ENCODE assay signal across 8 mouse cellular contexts in genomic region chr11:55022508-55022907, GRCm38 (mm10). TPM values are rescaled to one million over a fixed set of nuclear protein-coding genes. Genes with fewer than 3 reads are reported as not detected.
DNase-seq lines count a peak whose midpoint lies in the region; ATAC-seq and TF ChIP-seq lines count a peak whose summit lies in the region.

No protein-coding gene starts in this region.

- peak overlapping the region; percentile 34 for H3K4me2 ChIP-seq in hindbrain, embryonic 12.5 days (replicated peaks)
- H3K4me2 ChIP-seq in midbrain, embryonic 11.5 days = no peak overlapping the region; the same call in 1 of the 2 replicates

- H3K27ac ChIP-seq in heart, embryonic 10.5 days = peak overlapping the region; percentile 91
- H3K27ac ChIP-seq in bone marrow macrophage, adult 2 months (ENCODE audit: insufficient read depth, low read depth, low read length) = peak overlapping the region; percentile 78
- H3K27ac ChIP-seq in hindbrain, embryonic 12.5 days = peak overlapping the region; percentile 91
- peak overlapping the region; percentile 10; the same call in 1 of the 2 replicates for H3K27ac ChIP-seq in midbrain, embryonic 11.5 days (ENCODE audit: low read depth, low read length)

- peaks cover 58% of the 10 kb centered on the region for H3K36me3 ChIP-seq in heart, embryonic 10.5 days
- no peaks in the 10 kb centered on the region for H3K36me3 ChIP-seq in hindbrain, embryonic 12.5 days
- no peaks in the 10 kb centered on the region for H3K36me3 ChIP-seq in midbrain, embryonic 11.5 days (ENCODE audit: control insufficient read depth, insufficient read depth, low read length)

- ATAC-seq in hindbrain, embryonic 12.5 days (ENCODE audit: low FRiP score) = no peak
- peak; percentile 35; the same call in 1 of the 2 replicates for ATAC-seq in midbrain, embryonic 11.5 days (ENCODE audit: low FRiP score)

- H3K9ac ChIP-seq in hindbrain, embryonic 12.5 days = no peak overlapping the region; the same call in 1 of the 2 replicates
- H3K9ac ChIP-seq in midbrain, embryonic 11.5 days (ENCODE audit: low read length) = no peak overlapping the region

- peaks cover 95% of the 10 kb centered on the region for H3K4me1 ChIP-seq in heart, embryonic 10.5 days
- peaks cover 52% of the 10 kb centered on the region for H3K4me1 ChIP-seq in bone marrow macrophage, adult 2 months (ENCODE audit: control insufficient read depth, insufficient read depth, low read length)
- peaks cover 32% of the 10 kb centered on the region for H3K4me1 ChIP-seq in hindbrain, embryonic 12.5 days
- peaks cover 21% of the 10 kb centered on the region for H3K4me1 ChIP-seq in midbrain, embryonic 11.5 days (ENCODE audit: control insufficient read depth, insufficient read depth, low read length)

- no peak for TF ChIP-seq CTCF in bone marrow macrophage, adult 2 months (IDR thresholded peaks at IDR 0.05; ENCODE audit: low read depth, low read length)

- H3K9me3 ChIP-seq in heart, embryonic 10.5 days = no peaks in the 10 kb centered on the region
- H3K9me3 ChIP-seq in hindbrain, embryonic 12.5 days (replicated peaks) = no peaks in the 10 kb centered on the region
- no peaks in the 10 kb centered on the region for H3K9me3 ChIP-seq in midbrain, embryonic 11.5 days (ENCODE audit: control insufficient read depth, low read length)

- H3K4me3 ChIP-seq in heart, embryonic 10.5 days = peak overlapping the region; percentile 43
- H3K4me3 ChIP-seq in bone marrow macrophage, adult 2 months (ENCODE audit: insufficient read depth, low read length) = no peak overlapping the region
- no peak overlapping the region for H3K4me3 ChIP-seq in hindbrain, embryonic 12.5 days
- H3K4me3 ChIP-seq in midbrain, embryonic 11.5 days (ENCODE audit: low read depth, low read length) = no peak overlapping the region

- no peaks in the 10 kb centered on the region for H3K27me3 ChIP-seq in heart, embryonic 10.5 days (ENCODE audit: insufficient read depth, poor library complexity, severe bottlenecking)
- H3K27me3 ChIP-seq in hindbrain, embryonic 12.5 days = no peaks in the 10 kb centered on the region
- no peaks in the 10 kb centered on the region for H3K27me3 ChIP-seq in midbrain, embryonic 11.5 days (ENCODE audit: control insufficient read depth, insufficient read depth, low read length)

- no peak for TF ChIP-seq POLR2A in bone marrow macrophage, adult 2 months (IDR thresholded peaks at IDR 0.05; ENCODE audit: borderline replicate concordance, low read depth, low read length)

- DNase-seq in heart, embryonic 10.5 days (ENCODE audit: low spot score) = no peak
- DNase-seq in heart, adult 18-20 months = no peak
- no peak for DNase-seq in midbrain, embryonic 11.5 days (ENCODE audit: low spot score, missing footprints)
- no peak for DNase-seq in layer of hippocampus, postnatal 10 days (ENCODE audit: low spot score in 2 of 2)
- DNase-seq in gastrocnemius, adult 18-20 months (ENCODE audit: low spot score) = no peak
- DNase-seq in spleen, postnatal 14 days (ENCODE audit: low spot score in 2 of 2) = no peak

- WGBS in heart, embryonic 10.5 days = 53% methylated on average over 5 of the region's 5 CpGs
- WGBS in hindbrain, embryonic 12.5 days = 68% methylated on average over 5 of the region's 5 CpGs
- WGBS in midbrain, embryonic 11.5 days = 69% methylated on average over 5 of the region's 5 CpGs

RNA-seq across cellular contexts. Expression of gene Anxa6, which starts 10.7 kb away (rescaled TPM):
- 255 and 342 TPM in 2 replicates for polyA plus RNA-seq in heart, embryonic 10.5 days (2016; fragmentation: Nextera tagmentation; extraction: Ambion mirVana)
- 100 to 1,000 TPM; 206 to 210 TPM for total RNA-seq in heart, adult 18-20 months (2021)
- polyA plus RNA-seq in bone marrow macrophage, adult 2 months (2012; ENCODE audit: insufficient read depth, insufficient read length, missing spikeins) = 157 and 169 TPM in 2 replicates
- polyA plus RNA-seq in hindbrain, embryonic 12.5 days (2016; fragmentation: Nextera tagmentation; extraction: Ambion mirVana) = 121 and 140 TPM in 2 replicates
- 71.2 and 77.6 TPM in 2 replicates for polyA plus RNA-seq in midbrain, embryonic 11.5 days (2014; fragmentation: Nextera tagmentation; extraction: Ambion mirVana)
- total RNA-seq in layer of hippocampus, postnatal 10 days (2021) = 10 to 100 TPM; 88.4 to 88.7 TPM
- 100 to 1,000 TPM; 169 to 174 TPM for total RNA-seq in gastrocnemius, adult 18-20 months (2021)

RNA-seq across cellular contexts. Expression of gene Ccdc69, which starts 55.4 kb away (rescaled TPM):
- 10.4 and 17.5 TPM in 2 replicates for polyA plus RNA-seq in heart, embryonic 10.5 days (2016; fragmentation: Nextera tagmentation; extraction: Ambion mirVana)
- 1 to 10 TPM; 5.3 to 8.3 TPM for total RNA-seq in heart, adult 18-20 months (2021)
- 5.3 and 6.0 TPM in 2 replicates for polyA plus RNA-seq in bone marrow macrophage, adult 2 months (2012; ENCODE audit: insufficient read depth, insufficient read length, missing spikeins)
- 0.49 and 0.60 TPM in 2 replicates for polyA plus RNA-seq in hindbrain, embryonic 12.5 days (2016; fragmentation: Nextera tagmentation; extraction: Ambion mirVana)
- polyA plus RNA-seq in midbrain, embryonic 11.5 days (2014; fragmentation: Nextera tagmentation; extraction: Ambion mirVana) = 0.37 and 0.41 TPM in 2 replicates
- total RNA-seq in layer of hippocampus, postnatal 10 days (2021) = under 1 TPM; 0.40 to 0.59 TPM
- total RNA-seq in gastrocnemius, adult 18-20 months (2021) = 1 to 10 TPM; 3.0 to 3.3 TPM

RNA-seq across cellular contexts. Expression of gene Tnip1, which starts 59.8 kb away (rescaled TPM):
- 22.7 and 23.7 TPM in 2 replicates for polyA plus RNA-seq in heart, embryonic 10.5 days (2016; fragmentation: Nextera tagmentation; extraction: Ambion mirVana)
- 10 to 100 TPM; 26.7 to 32.7 TPM for total RNA-seq in heart, adult 18-20 months (2021)
- 70.3 and 72.2 TPM in 2 replicates for polyA plus RNA-seq in bone marrow macrophage, adult 2 months (2012; ENCODE audit: insufficient read depth, insufficient read length, missing spikeins)
- 19.0 and 20.8 TPM in 2 replicates for polyA plus RNA-seq in hindbrain, embryonic 12.5 days (2016; fragmentation: Nextera tagmentation; extraction: Ambion mirVana)
- 8.9 and 9.9 TPM in 2 replicates for polyA plus RNA-seq in midbrain, embryonic 11.5 days (2014; fragmentation: Nextera tagmentation; extraction: Ambion mirVana)
- total RNA-seq in layer of hippocampus, postnatal 10 days (2021) = 10 to 100 TPM; 29.0 to 32.2 TPM
- total RNA-seq in gastrocnemius, adult 18-20 months (2021) = 10 to 100 TPM; 35.9 to 36.3 TPM

Comparison
In these comparisons a context has a peak if more than half of its experiments do, and no peak if none do; other contexts are left out.
1. H3K27ac ChIP-seq: peak in every context shown above with its lines; median percentile 91 in heart, embryonic 10.5 days; 91 in hindbrain, embryonic 12.5 days; 78 in bone marrow macrophage, adult 2 months; 10 in midbrain, embryonic 11.5 days.